ENCODE assay signal across 16 mouse cellular contexts in the genomic region with DNA sequence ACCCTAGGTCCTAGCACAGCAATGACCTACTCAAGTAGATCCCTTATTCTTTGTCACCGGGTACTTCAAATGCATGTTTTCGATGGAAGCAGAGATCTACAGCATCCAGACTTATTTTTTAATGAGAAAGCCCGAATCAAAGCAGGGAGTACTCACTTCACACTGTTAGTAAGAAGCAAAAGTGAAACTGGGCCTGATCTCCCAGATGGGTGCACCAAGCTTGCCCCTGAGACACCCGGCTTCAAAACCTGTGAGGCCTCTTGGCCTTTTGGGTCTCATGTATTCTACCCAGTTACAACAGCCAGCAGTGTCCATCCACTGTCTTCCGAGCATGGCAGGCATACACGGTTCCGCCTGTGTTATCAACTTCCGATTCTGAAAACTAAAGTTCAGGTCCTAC. TPM values are rescaled to one million over a fixed set of nuclear protein-coding genes. Genes with fewer than 3 reads are reported as not detected.
DNase-seq lines count a peak whose midpoint lies in the region; ATAC-seq and TF ChIP-seq lines count a peak whose summit lies in the region.
"Had no signal": no experiment of that assay in that cellular context is flagged by ENCODE, and none has a peak within 500 bp of the region (broad histone marks: within the 10 kb centered on the region; RNA-seq: fewer than 3 reads in every experiment).

No protein-coding gene starts in this region.

- H3K4me1 ChIP-seq in heart, postnatal 0 days (ENCODE audit: control insufficient read depth, insufficient read depth) = peaks cover 35% of the 10 kb centered on the region
- H3K4me1 ChIP-seq in brown adipose tissue, adult 24 weeks (ENCODE audit: control insufficient read depth, insufficient read depth, insufficient read length, low read length) = peaks cover 23% of the 10 kb centered on the region

- no peak for DNase-seq in heart, postnatal 0 days (ENCODE audit: low spot score)
- no peak for DNase-seq in heart, postnatal 36 days
- DNase-seq in spleen, postnatal 36 days (ENCODE audit: low spot score in 2 of 2) = peak; percentile 42 to 57
- DNase-seq in spleen, postnatal 4 days (ENCODE audit: low spot score in 2 of 2) = no peak
- no peak for DNase-seq in ovary, adult 18-20 months (ENCODE audit: low spot score)
- DNase-seq in kidney, postnatal 25 days = no peak
- DNase-seq: cerebellum, postnatal 25 days; gastrocnemius, postnatal 25 days; heart, postnatal 4 days had no signal

- intact Hi-C loops in heart, postnatal 36 days (cut with DNase I) = no loop called here

- H3K4me3 ChIP-seq in heart, postnatal 0 days (ENCODE audit: low read depth, low read length) = no peak overlapping the region
- H3K4me3 ChIP-seq in brown adipose tissue, adult 24 weeks (ENCODE audit: insufficient read depth, low read depth, low read length) = no peak overlapping the region
- H3K4me3 ChIP-seq: embryonic facial prominence, embryonic 13.5 days; heart, embryonic 10.5 days; limb, embryonic 15.5 days had no signal

- no peak overlapping the region for H3K9ac ChIP-seq in heart, postnatal 0 days (replicated peaks; ENCODE audit: low read depth, low read length)
- H3K9ac ChIP-seq: limb, embryonic 15.5 days had no signal

- 81% methylated on average over 8 of the region's 8 CpGs for WGBS in heart, postnatal 0 days

- H3K9me3 ChIP-seq in heart, postnatal 0 days (replicated peaks; ENCODE audit: control insufficient read depth, low read length) = no peaks in the 10 kb centered on the region
- H3K9me3 ChIP-seq: limb, embryonic 15.5 days had no signal

- TF ChIP-seq CTCF in heart, postnatal 0 days (IDR thresholded peaks at IDR 0.05; ENCODE audit: low read depth) = no peak

- no peak overlapping the region for H3K4me2 ChIP-seq in heart, postnatal 0 days (ENCODE audit: low read depth, low read length)
- H3K4me2 ChIP-seq: limb, embryonic 15.5 days had no signal

- no peaks in the 10 kb centered on the region for H3K27me3 ChIP-seq in heart, postnatal 0 days (ENCODE audit: control insufficient read depth, insufficient read depth, low read length)
- H3K27me3 ChIP-seq: embryonic facial prominence, embryonic 13.5 days; limb, embryonic 15.5 days had no signal

- no peaks in the 10 kb centered on the region for H3K36me3 ChIP-seq in heart, postnatal 0 days (replicated peaks; ENCODE audit: control insufficient read depth, insufficient read depth, low read length)
- H3K36me3 ChIP-seq: embryonic facial prominence, embryonic 13.5 days had no signal

- H3K27ac ChIP-seq in heart, postnatal 0 days (ENCODE audit: low read depth) = 0 out of 2 replicates have a peak overlapping the region, but pooled peaks have one; percentile 15
- 0 out of 2 replicates have a peak overlapping the region, but pooled peaks have one; percentile 0 for H3K27ac ChIP-seq in brown adipose tissue, adult 24 weeks (replicated peaks; ENCODE audit: low read depth, low read length)
- H3K27ac ChIP-seq: macrophage had no signal

- ATAC-seq in heart, postnatal 0 days (ENCODE audit: insufficient read depth, low read depth) = no peak
- ATAC-seq in neutrophil, adult 5-6 weeks (ENCODE audit: extremely low read depth, insufficient number of reproducible peaks, low FRiP score, poor library complexity, severe bottlenecking) = peak; percentile 23; the same call in 1 of the 2 replicates
- ATAC-seq: midbrain, embryonic 16.5 days had no signal

- no peak for TF ChIP-seq EP300 in heart, postnatal 0 days (IDR thresholded peaks at IDR 0.05; ENCODE audit: low read depth)

RNA-seq across cellular contexts. Expression of gene Uvrag, which starts 12.0 kb away (rescaled TPM):
- 37.2 and 38.1 TPM in 2 replicates for total RNA-seq in heart, postnatal 0 days (2014; rRNA removed; ENCODE audit: low replicate concordance)
- polyA plus RNA-seq in heart, postnatal 0 days (2015; fragmentation: Nextera tagmentation; extraction: Ambion mirVana) = 11.1 and 11.8 TPM in 2 replicates
- 10 to 100 TPM; 21.6 to 28.6 TPM for total RNA-seq in heart, postnatal 36 days (2021)
- polyA plus RNA-seq in brown adipose tissue, adult 24 weeks (2012; ENCODE audit: insufficient read depth, insufficient read length, missing spikeins) = 11.5 and 12.4 TPM in 2 replicates
- total RNA-seq in neutrophil, adult 5-6 weeks (2017) = 90.1 and 93.1 TPM in 2 replicates

RNA-seq across cellular contexts. Expression of gene Dgat2, which starts 53.6 kb away (rescaled TPM):
- 114 and 121 TPM in 2 replicates for total RNA-seq in heart, postnatal 0 days (2014; rRNA removed; ENCODE audit: low replicate concordance)
- 112 and 115 TPM in 2 replicates for polyA plus RNA-seq in heart, postnatal 0 days (2015; fragmentation: Nextera tagmentation; extraction: Ambion mirVana)
- 100 to 1,000 TPM; 395 to 404 TPM for total RNA-seq in heart, postnatal 36 days (2021)
- 1,082 and 1,581 TPM in 2 replicates for polyA plus RNA-seq in brown adipose tissue, adult 24 weeks (2012; ENCODE audit: insufficient read depth, insufficient read length, missing spikeins)
- total RNA-seq in neutrophil, adult 5-6 weeks (2017) = 26.4 and 28.5 TPM in 2 replicates

Comparison
In these comparisons a context has a peak if more than half of its experiments do, and no peak if none do; other contexts are left out.
1. DNase-seq: peak in spleen, postnatal 36 days (2 of 2); none in heart, postnatal 0 days (single experiment), heart, postnatal 36 days (0 of 2), spleen, postnatal 4 days (0 of 2), ovary, adult 18-20 months (single experiment) and kidney, postnatal 25 days (0 of 2).